Mouse (Mus musculus) testis, adult 2 months (tissue): ENCODE results near the gene Ldah. TPM values are rescaled to one million over a fixed set of nuclear protein-coding genes. Genes with fewer than 3 reads are reported as not detected.
A peak's percentile ranks its signal among the peaks of the same experiment; 100 is the strongest.

ENCODE experiments used
- H3K27ac ChIP-seq: fragments of 200-500 bp; 2 replicates; pipeline ENCODE4 v1.5.1; 2012; ENCODE audit warnings: low read depth, low read length; ENCODE audit not compliant: control insufficient read depth, insufficient read depth
- H3K27me3 ChIP-seq: fragments of 200-500 bp; 2 replicates; pipeline ENCODE4 v1.6.1; 2012; ENCODE audit warnings: mild to moderate bottlenecking, low read length, moderate library complexity; ENCODE audit not compliant: control insufficient read depth, insufficient read depth
- H3K36me3 ChIP-seq: fragments of 200-500 bp; 2 replicates; pipeline ENCODE4 v1.6.1; 2012; ENCODE audit warnings: mild to moderate bottlenecking, low read length; ENCODE audit not compliant: control insufficient read depth, insufficient read depth
- H3K4me1 ChIP-seq: fragments of 200-500 bp; 2 replicates; pipeline ENCODE4 v1.6.1; 2012; ENCODE audit warnings: low read length; ENCODE audit not compliant: control insufficient read depth, insufficient read depth
- H3K4me3 ChIP-seq: fragments of 200-500 bp; 2 replicates; pipeline ENCODE4 v1.5.1; 2012; ENCODE audit warnings: low read depth, mild to moderate bottlenecking, low read length, moderate library complexity, mixed read lengths; ENCODE audit not compliant: control insufficient read depth
- CTCF ChIP-seq: fragments of 200-500 bp; IDR thresholded peaks from 2 replicates; pipeline ENCODE4 v1.5.1; 2012; ENCODE audit warnings: low read depth, mild to moderate bottlenecking, inconsistent platforms, low read length, moderate library complexity; ENCODE audit not compliant: control insufficient read depth, insufficient read depth, insufficient replicate concordance
- POLR2A ChIP-seq: fragments of 200-500 bp; IDR thresholded peaks from 2 replicates; pipeline ENCODE4 v1.6.1; 2012; ENCODE audit warnings: low read depth, mild to moderate bottlenecking, inconsistent platforms, low read length, moderate library complexity; ENCODE audit not compliant: control insufficient read depth
- polyA plus RNA-seq: library from polyadenylated mRNA; depleted of rRNA; stranded (reverse); fragments of >200 nt; gene quantifications from 2 replicates; pipeline ENCODE4 v1.2.3, GENCODE M21; 2012

The Ldah gene
- polyA plus RNA-seq, 1 experiment = 13.4 TPM

- TF ChIP-seq CTCF (no peak), POLR2A (no peak)
- H3K4me1 ChIP-seq = peaks cover 17% of the 10 kb centered on the region
- H3K36me3 ChIP-seq = no peaks in the 10 kb centered on the region
- H3K27me3 ChIP-seq = peaks cover 5% of the 10 kb centered on the region
- H3K4me3 ChIP-seq = peak overlapping the region; percentile 16
- no peak overlapping the region for H3K27ac ChIP-seq
Measured at GRCm38 (mm10) chr12:8298361-8299142, 90.6 kb downstream of the Ldah start.

GRCm38 (mm10) chr12:8299143-8300110, 91.5 kb downstream of the Ldah start:
- TF ChIP-seq POLR2A (no peak), CTCF (no peak)
- Histone ChIP-seq H3K4me1 (peaks cover 17% of the 10 kb centered on the region), H3K27ac (no peak overlapping the region), H3K4me3 (no peak overlapping the region), H3K27me3 (peaks cover 5% of the 10 kb centered on the region), H3K36me3 (no peaks in the 10 kb centered on the region)

- H3K4me1 ChIP-seq = peaks cover 17% of the 10 kb centered on the region
- no peak overlapping the region for H3K4me3 ChIP-seq
- H3K36me3 ChIP-seq = no peaks in the 10 kb centered on the region
- TF ChIP-seq CTCF = no peak
- no peak for TF ChIP-seq POLR2A
- H3K27ac ChIP-seq = no peak overlapping the region
- peaks cover 5% of the 10 kb centered on the region for H3K27me3 ChIP-seq
Measured at GRCm38 (mm10) chr12:8300111-8300480, 92.2 kb downstream of the Ldah start.

- H3K27me3 ChIP-seq = peaks cover 5% of the 10 kb centered on the region
- H3K4me3 ChIP-seq = no peak overlapping the region
- no peak overlapping the region for H3K27ac ChIP-seq
- TF ChIP-seq CTCF (no peak), POLR2A (no peak)
- peaks cover 17% of the 10 kb centered on the region for H3K4me1 ChIP-seq
- H3K36me3 ChIP-seq = no peaks in the 10 kb centered on the region
Measured at GRCm38 (mm10) chr12:8300521-8300920, 92.6 kb downstream of the Ldah start.

- Histone ChIP-seq H3K27ac (no peak overlapping the region), H3K36me3 (no peaks in the 10 kb centered on the region), H3K27me3 (peaks cover 5% of the 10 kb centered on the region), H3K4me3 (no peak overlapping the region; the same call in 1 of the 2 replicates), H3K4me1 (peaks cover 18% of the 10 kb centered on the region)
- TF ChIP-seq POLR2A (no peak), CTCF (no peak)
Measured at GRCm38 (mm10) chr12:8301011-8301814, 93.3 kb downstream of the Ldah start.

- TF ChIP-seq CTCF (no peak), POLR2A (no peak)
- H3K27ac ChIP-seq = no peak within 1 kb of the TSS
- H3K4me3 ChIP-seq = no peak within 1 kb of the TSS; the same call in 1 of the 2 replicates
- peaks cover 21% of the 10 kb centered on the region for H3K4me1 ChIP-seq
- H3K36me3 ChIP-seq = no peaks in the 10 kb centered on the region
- peaks cover 5% of the 10 kb centered on the region for H3K27me3 ChIP-seq
Measured at GRCm38 (mm10) chr12:8301841-8302431, 94.0 kb downstream of the Ldah start, which contains the start of gene Gdf7. Gene Gdf7 (minus strand): TSS chr12:8301954.
